Mouse (Mus musculus) hindbrain, embryonic 16.5 days (tissue): ENCODE data around the gene Gm5475. TPM values are rescaled to one million over a fixed set of nuclear protein-coding genes. Genes with fewer than 3 reads are reported as not detected.

ENCODE experiments used
- ATAC-seq: fragments of 200-750 bp; cut with Nextera tagmentation; 2 replicates; pipeline ENCODE4 v1.8.0; 2017; ENCODE audit warnings: moderate TSS enrichment, moderate library complexity
- H3K27ac ChIP-seq: fragments of 300-500 bp; sonication (generic); 2 replicates; pipeline ENCODE4 v1.5.1; 2014; ENCODE audit warnings: low read depth, mild to moderate bottlenecking, control low read depth, low read length, moderate library complexity
- H3K27me3 ChIP-seq: fragments of 300-500 bp; sonication (generic); replicated peaks from 2 replicates; pipeline ENCODE4 v1.6.1; 2014; ENCODE audit warnings: low read length; ENCODE audit not compliant: control insufficient read depth, insufficient read depth
- H3K36me3 ChIP-seq: fragments of 300-500 bp; sonication (generic); 2 replicates; pipeline ENCODE4 v1.6.1; 2014; ENCODE audit warnings: mild to moderate bottlenecking, low read length, moderate library complexity, mixed read lengths; ENCODE audit not compliant: control insufficient read depth, insufficient read depth
- H3K4me1 ChIP-seq: fragments of 300-500 bp; sonication (generic); 2 replicates; pipeline ENCODE4 v1.6.1; 2014; ENCODE audit warnings: low read depth, low read length; ENCODE audit not compliant: control insufficient read depth, insufficient read depth
- H3K4me2 ChIP-seq: fragments of 300-500 bp; sonication (generic); 2 replicates; pipeline ENCODE4 v1.6.1; 2014; ENCODE audit warnings: mild to moderate bottlenecking, low read length, control low read depth, moderate library complexity
- H3K4me3 ChIP-seq: fragments of 300-500 bp; sonication (generic); 2 replicates; pipeline ENCODE4 v1.5.1; 2014; ENCODE audit warnings: mild to moderate bottlenecking, low read length, control low read depth, moderate library complexity
- H3K9ac ChIP-seq: fragments of 300-500 bp; sonication (generic); 2 replicates; pipeline ENCODE4 v1.6.1; 2014; ENCODE audit warnings: low read depth, mild to moderate bottlenecking, control low read depth, low read length, moderate library complexity
- H3K9me3 ChIP-seq: fragments of 300-500 bp; sonication (generic); 2 replicates; pipeline ENCODE4 v1.6.1; 2014; ENCODE audit warnings: mild to moderate bottlenecking, low read length, moderate library complexity; ENCODE audit not compliant: control insufficient read depth
- WGBS: fragments of 180-500 bp; shearing (Covaris S2); extraction: QIAGEN DNeasy Blood & Tissue Kit; methylation state at CpG from one replicate; pipeline ENCODE4 v1.1.7; 2014; 5-methylcytosine and 5-hydroxymethylcytosine counted together
- polyA plus RNA-seq: library from polyadenylated mRNA; unstranded; fragments of >200 nt; fragmentation: Nextera tagmentation; extraction: Ambion mirVana; gene quantifications from 2 replicates; pipeline ENCODE4 v1.2.1, GENCODE M21; 2015

Gene Gm5475
- polyA plus RNA-seq, 1 experiment from 2014 or later = 0.11 TPM

DNA sequence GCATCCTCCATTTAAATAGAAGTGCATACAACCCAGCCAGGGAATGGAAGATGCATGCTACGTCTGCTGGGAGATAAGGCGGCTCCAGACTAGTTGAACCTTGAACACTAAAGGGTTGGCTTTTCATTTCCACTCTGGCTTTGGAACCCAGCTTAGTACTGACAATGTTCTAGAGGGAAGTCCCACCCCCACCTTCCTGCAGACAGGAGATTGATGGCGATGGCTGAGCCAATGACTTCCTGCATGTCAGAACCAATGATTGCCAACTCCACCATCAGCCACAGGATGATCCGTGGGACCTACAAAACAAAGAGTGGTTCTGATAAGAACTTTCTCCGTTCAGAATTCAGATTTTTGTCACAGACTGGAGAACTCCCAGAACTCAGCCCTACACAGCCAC lies 15.9 kb upstream of the Gm5475 start:
- Histone ChIP-seq H3K36me3 (peaks cover 14% of the 10 kb centered on the region), H3K27ac (no peak overlapping the region), H3K9ac (no peak overlapping the region), H3K4me2 (no peak overlapping the region), H3K27me3 (no peaks in the 10 kb centered on the region), H3K9me3 (no peaks in the 10 kb centered on the region), H3K4me1 (no peaks in the 10 kb centered on the region), H3K4me3 (no peak overlapping the region)
- WGBS = 91% methylated on average over 5 of the region's 5 CpGs
- no peak for ATAC-seq

DNA sequence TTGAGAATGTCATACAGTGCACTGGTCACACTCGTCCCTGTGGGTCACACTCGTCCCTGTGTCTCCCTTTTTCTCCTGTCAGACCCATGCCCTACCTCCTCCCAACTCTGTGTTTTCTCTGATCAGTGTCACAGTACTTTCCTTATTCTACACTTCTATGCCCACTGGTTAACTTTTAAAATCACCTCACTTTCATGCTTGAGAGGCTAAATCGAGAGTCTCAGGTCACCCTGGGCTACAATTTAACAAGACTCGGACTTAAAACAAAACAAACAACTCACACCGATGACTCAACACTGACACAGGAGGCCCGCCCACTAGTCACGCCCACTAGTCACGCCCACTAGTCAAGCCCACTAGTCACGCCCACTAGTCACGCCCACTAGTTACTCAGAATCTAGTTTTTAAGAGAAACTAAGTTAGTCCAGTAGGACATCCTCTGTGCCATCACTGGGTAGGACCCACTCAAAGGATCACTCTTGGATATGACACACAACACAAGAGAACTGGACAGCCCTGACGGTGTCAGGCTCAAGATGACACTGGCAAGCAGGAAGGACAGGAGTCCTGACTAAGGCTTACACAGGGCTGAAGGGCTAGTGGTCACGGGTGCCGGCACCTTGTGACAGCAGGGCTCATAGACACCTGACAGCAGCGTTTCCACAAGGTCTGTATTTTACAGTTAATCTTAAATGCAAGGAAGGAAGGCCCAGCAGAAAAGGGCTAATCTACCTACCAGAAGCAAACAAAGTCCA lies 10.9 kb upstream of the Gm5475 start:
- whole genome bisulfite sequencing = 55% methylated on average over 14 of the region's 14 CpGs
- no peak overlapping the region for H3K4me3 ChIP-seq
- no peaks in the 10 kb centered on the region for H3K4me1 ChIP-seq
- H3K27me3 ChIP-seq = no peaks in the 10 kb centered on the region
- H3K4me2 ChIP-seq = no peak overlapping the region
- H3K9me3 ChIP-seq = no peaks in the 10 kb centered on the region
- peaks cover 9% of the 10 kb centered on the region for H3K36me3 ChIP-seq
- no peak overlapping the region for H3K27ac ChIP-seq
- H3K9ac ChIP-seq = no peak overlapping the region
- no peak for ATAC-seq

DNA sequence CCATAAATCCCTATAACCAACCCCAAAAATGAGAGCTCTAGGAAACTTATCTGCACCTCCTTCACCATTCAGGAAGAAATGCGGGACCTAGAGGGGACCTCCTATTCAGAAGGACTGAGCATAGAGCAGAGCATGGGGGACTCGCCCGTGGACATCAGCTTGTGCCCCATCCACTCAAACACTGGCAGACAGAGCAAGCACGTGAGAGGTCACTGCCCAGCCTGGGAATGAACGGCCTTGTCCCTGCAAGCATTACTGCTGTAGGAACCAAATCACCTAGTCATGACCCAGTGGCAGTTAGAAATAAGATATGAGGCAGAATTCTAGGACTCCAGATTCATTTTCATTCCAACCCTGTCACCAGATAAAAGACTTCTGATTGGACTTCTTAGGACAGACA lies 10.2 kb upstream of the Gm5475 start:
- Histone ChIP-seq H3K27ac (no peak overlapping the region), H3K4me2 (no peak overlapping the region), H3K4me1 (no peaks in the 10 kb centered on the region), H3K27me3 (no peaks in the 10 kb centered on the region), H3K4me3 (no peak overlapping the region), H3K9me3 (no peaks in the 10 kb centered on the region), H3K36me3 (peaks cover 9% of the 10 kb centered on the region), H3K9ac (no peak overlapping the region)
- WGBS = 89% methylated on average over 5 of the region's 5 CpGs
- ATAC-seq = no peak

- ATAC-seq = no peak
- H3K27ac ChIP-seq = no peak overlapping the region
- H3K9ac ChIP-seq = no peak overlapping the region
- H3K4me2 ChIP-seq = no peak overlapping the region
- H3K4me3 ChIP-seq = no peak overlapping the region
- no peaks in the 10 kb centered on the region for H3K27me3 ChIP-seq
- peaks cover 7% of the 10 kb centered on the region for H3K36me3 ChIP-seq
- no peaks in the 10 kb centered on the region for H3K4me1 ChIP-seq
- WGBS = 79% methylated on average over 4 of the region's 5 CpGs
- H3K9me3 ChIP-seq = no peaks in the 10 kb centered on the region
These were observed 8.6 kb upstream of the Gm5475 start for GRCm38 (mm10) chr15:100413306-100413705.

- no peaks in the 10 kb centered on the region for H3K27me3 ChIP-seq
- peaks cover 7% of the 10 kb centered on the region; the same call in 1 of the 2 replicates for H3K36me3 ChIP-seq
- no peak for ATAC-seq
- H3K4me3 ChIP-seq = no peak overlapping the region
- no peaks in the 10 kb centered on the region for H3K4me1 ChIP-seq
- H3K9ac ChIP-seq = no peak overlapping the region
- no peak overlapping the region for H3K27ac ChIP-seq
- no peaks in the 10 kb centered on the region for H3K9me3 ChIP-seq
- WGBS = 76% methylated on average over 4 of the region's 4 CpGs
- H3K4me2 ChIP-seq = no peak overlapping the region
These were observed 7.9 kb upstream of the Gm5475 start for GRCm38 (mm10) chr15:100414011-100414410.

DNA sequence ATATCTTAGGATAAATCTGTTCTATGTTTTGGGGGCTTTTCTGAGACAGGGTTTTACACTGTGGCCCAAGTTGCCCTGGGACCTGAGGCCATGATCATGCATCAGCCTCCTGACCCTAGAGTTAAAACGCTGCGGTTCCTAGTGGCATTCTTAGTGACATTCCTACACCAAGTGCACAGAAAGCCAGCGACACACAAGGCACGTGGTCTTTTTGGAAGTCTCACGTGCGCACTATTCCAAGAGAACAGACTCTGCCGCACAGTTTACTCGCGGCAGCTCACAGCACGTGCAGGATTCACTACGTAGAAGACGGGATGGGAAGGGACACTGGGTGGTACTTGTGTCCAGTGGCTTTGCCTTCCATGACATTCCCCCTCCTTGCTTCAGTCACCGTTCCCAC lies 7.0 kb upstream of the Gm5475 start:
- ATAC-seq = no peak
- Histone ChIP-seq H3K4me3 (no peak overlapping the region), H3K9me3 (no peaks in the 10 kb centered on the region), H3K9ac (no peak overlapping the region), H3K36me3 (peaks cover 5% of the 10 kb centered on the region; the same call in 1 of the 2 replicates), H3K27ac (no peak overlapping the region), H3K27me3 (no peaks in the 10 kb centered on the region), H3K4me2 (no peak overlapping the region), H3K4me1 (peaks cover 8% of the 10 kb centered on the region; the same call in 1 of the 2 replicates)
- WGBS = 89% methylated on average over 13 of the region's 13 CpGs

- H3K4me3 ChIP-seq = no peak overlapping the region
- H3K4me1 ChIP-seq = peaks cover 10% of the 10 kb centered on the region; the same call in 1 of the 2 replicates
- H3K27me3 ChIP-seq = no peaks in the 10 kb centered on the region
- H3K4me2 ChIP-seq = no peak overlapping the region
- ATAC-seq = no peak
- H3K9me3 ChIP-seq = no peaks in the 10 kb centered on the region
- peaks cover 4% of the 10 kb centered on the region; the same call in 1 of the 2 replicates for H3K36me3 ChIP-seq
- H3K9ac ChIP-seq = no peak overlapping the region
- 89% methylated on average over 8 of the region's 8 CpGs for WGBS
- H3K27ac ChIP-seq = no peak overlapping the region
These were observed 6.3 kb upstream of the Gm5475 start for GRCm38 (mm10) chr15:100415684-100416083.

- Histone ChIP-seq H3K4me3 (no peak overlapping the region), H3K27me3 (no peaks in the 10 kb centered on the region), H3K27ac (no peak overlapping the region), H3K9me3 (no peaks in the 10 kb centered on the region), H3K4me2 (no peak overlapping the region), H3K4me1 (peaks cover 21% of the 10 kb centered on the region), H3K36me3 (no peaks in the 10 kb centered on the region), H3K9ac (no peak overlapping the region)
- WGBS = 83% methylated on average over 9 of the region's 9 CpGs
- ATAC-seq = no peak
These were observed 4.0 kb upstream of the Gm5475 start for GRCm38 (mm10) chr15:100417854-100418450.

DNA sequence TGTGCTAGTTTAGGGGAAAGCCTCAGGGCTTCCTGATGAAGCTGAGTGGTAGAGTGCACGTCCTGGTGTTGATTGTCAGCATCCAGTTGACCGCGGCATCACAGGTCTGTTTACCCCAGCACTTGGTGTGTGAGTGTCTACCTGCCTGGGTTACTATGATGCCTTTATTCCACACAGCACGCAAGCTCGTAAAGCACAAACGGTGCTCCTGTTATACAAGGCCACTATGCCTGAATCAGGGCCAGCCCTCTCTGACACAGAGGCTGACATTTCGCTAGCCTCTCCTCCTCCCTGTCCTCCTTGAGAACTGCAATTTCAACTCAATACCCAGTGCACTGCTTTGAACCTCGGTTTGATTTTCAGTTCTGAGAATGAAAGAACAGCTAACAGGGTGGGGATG lies 2.6 kb upstream of the Gm5475 start:
- Histone ChIP-seq H3K9ac (peak overlapping the region; percentile 28; the same call in 1 of the 2 replicates), H3K9me3 (no peaks in the 10 kb centered on the region), H3K4me1 (peaks cover 31% of the 10 kb centered on the region), H3K4me2 (no peak overlapping the region), H3K27ac (no peak overlapping the region), H3K4me3 (no peak overlapping the region), H3K36me3 (no peaks in the 10 kb centered on the region), H3K27me3 (no peaks in the 10 kb centered on the region; the same call in 1 of the 2 replicates)
- ATAC-seq = no peak
- 79% methylated on average over 8 of the region's 8 CpGs for WGBS
